Mouse (Mus musculus) midbrain, embryonic 16.5 days (tissue): ENCODE data around the gene Plekhg1. TPM values are rescaled to one million over a fixed set of nuclear protein-coding genes. Genes with fewer than 3 reads are reported as not detected.

ENCODE experiments used
- ATAC-seq: fragments of 200-750 bp; cut with Nextera tagmentation; 2 replicates; pipeline ENCODE4 v1.8.0; 2017; ENCODE audit warnings: moderate TSS enrichment
- H3K27ac ChIP-seq: fragments of 300-500 bp; sonication (generic); 2 replicates; pipeline ENCODE4 v1.5.1; 2014; ENCODE audit warnings: mild to moderate bottlenecking, low read length, mixed read lengths
- H3K27me3 ChIP-seq: fragments of 300-500 bp; sonication (generic); 2 replicates; pipeline ENCODE4 v1.6.1; 2014; ENCODE audit warnings: low read depth, low read length, mixed read lengths; ENCODE audit not compliant: control insufficient read depth, insufficient read depth
- H3K36me3 ChIP-seq: fragments of 300-500 bp; sonication (generic); 2 replicates; pipeline ENCODE4 v1.6.1; 2014; ENCODE audit warnings: mild to moderate bottlenecking, low read length, moderate library complexity, mixed read lengths; ENCODE audit not compliant: control insufficient read depth, insufficient read depth
- H3K4me1 ChIP-seq: fragments of 300-500 bp; sonication (generic); 2 replicates; pipeline ENCODE4 v1.6.1; 2014; ENCODE audit warnings: mild to moderate bottlenecking, low read length, mixed read lengths; ENCODE audit not compliant: control insufficient read depth, insufficient read depth
- H3K4me2 ChIP-seq: fragments of 300-500 bp; sonication (generic); 2 replicates; pipeline ENCODE4 v1.6.1; 2014; ENCODE audit warnings: mild to moderate bottlenecking, low read length, mixed read lengths
- H3K4me3 ChIP-seq: fragments of 300-500 bp; sonication (generic); 2 replicates; pipeline ENCODE4 v1.5.1; 2014; ENCODE audit warnings: low read depth, mild to moderate bottlenecking, low read length, moderate library complexity, mixed read lengths
- H3K9ac ChIP-seq: fragments of 300-500 bp; sonication (generic); 2 replicates; pipeline ENCODE4 v1.6.1; 2014; ENCODE audit warnings: low read depth, low read length, mixed read lengths
- H3K9me3 ChIP-seq: fragments of 300-500 bp; sonication (generic); replicated peaks from 2 replicates; pipeline ENCODE4 v1.6.1; 2014; ENCODE audit warnings: mild to moderate bottlenecking, low read length, mixed read lengths; ENCODE audit not compliant: control insufficient read depth, poor library complexity, severe bottlenecking
- WGBS: fragments of 180-500 bp; shearing (Covaris S2); extraction: QIAGEN DNeasy Blood & Tissue Kit; methylation state at CpG from one replicate; pipeline ENCODE4 v1.1.7; 2014; 5-methylcytosine and 5-hydroxymethylcytosine counted together
- polyA plus RNA-seq: library from polyadenylated mRNA; unstranded; fragments of >200 nt; fragmentation: Nextera tagmentation; extraction: Ambion mirVana; gene quantifications from 2 replicates; pipeline ENCODE4 v1.2.1, GENCODE M21; 2015

The Plekhg1 gene
- polyA plus RNA-seq, 1 experiment from 2014 or later, result 7.8 TPM

- 64% methylated on average over 3 of the region's 3 CpGs for WGBS
- no peak for ATAC-seq
- Histone ChIP-seq H3K36me3 (no peaks in the 10 kb centered on the region), H3K4me3 (no peak overlapping the region), H3K27me3 (no peaks in the 10 kb centered on the region), H3K4me2 (no peak overlapping the region), H3K4me1 (no peaks in the 10 kb centered on the region), H3K9ac (no peak overlapping the region), H3K9me3 (no peaks in the 10 kb centered on the region), H3K27ac (no peak overlapping the region)
Observed at GRCm38 (mm10) chr10:3763199-3763598, 23.0 kb downstream of the Plekhg1 start.

- Histone ChIP-seq H3K9me3 (no peaks in the 10 kb centered on the region), H3K27me3 (no peaks in the 10 kb centered on the region), H3K4me2 (no peak overlapping the region), H3K9ac (no peak overlapping the region), H3K4me1 (no peaks in the 10 kb centered on the region), H3K4me3 (no peak overlapping the region), H3K36me3 (no peaks in the 10 kb centered on the region), H3K27ac (no peak overlapping the region)
- 78% methylated on average over 5 of the region's 5 CpGs for WGBS
- no peak for ATAC-seq
Observed at GRCm38 (mm10) chr10:3769131-3769530, 29.0 kb downstream of the Plekhg1 start.

DNA sequence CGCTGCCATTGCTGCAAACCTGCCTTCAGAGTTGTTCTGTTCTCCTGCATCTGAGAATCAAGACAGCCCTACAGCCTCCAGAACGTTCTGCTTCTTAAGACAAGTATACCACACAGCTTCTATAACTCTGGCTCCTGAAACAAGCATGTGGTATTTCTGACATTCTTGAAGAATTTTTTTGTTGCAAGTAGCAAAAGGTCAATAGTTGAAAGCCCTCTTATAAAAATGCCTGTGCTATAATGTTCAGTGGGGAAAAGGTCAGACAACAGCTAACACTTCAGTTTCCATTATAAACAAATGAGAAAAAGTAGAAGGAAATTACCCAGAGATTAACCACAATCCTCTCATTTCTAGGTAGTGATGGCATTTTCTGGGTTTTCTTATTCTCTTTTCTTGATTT, 34.2 kb downstream of the Plekhg1 start:
- H3K4me2 ChIP-seq, result no peak overlapping the region
- H3K27ac ChIP-seq, result no peak overlapping the region
- H3K27me3 ChIP-seq, result no peaks in the 10 kb centered on the region
- H3K4me1 ChIP-seq, result no peaks in the 10 kb centered on the region
- H3K36me3 ChIP-seq, result no peaks in the 10 kb centered on the region
- H3K9me3 ChIP-seq, result no peaks in the 10 kb centered on the region
- WGBS, result 88% methylated on average over 2 of the region's 2 CpGs
- no peak overlapping the region for H3K9ac ChIP-seq
- ATAC-seq, result no peak
- no peak overlapping the region for H3K4me3 ChIP-seq

DNA sequence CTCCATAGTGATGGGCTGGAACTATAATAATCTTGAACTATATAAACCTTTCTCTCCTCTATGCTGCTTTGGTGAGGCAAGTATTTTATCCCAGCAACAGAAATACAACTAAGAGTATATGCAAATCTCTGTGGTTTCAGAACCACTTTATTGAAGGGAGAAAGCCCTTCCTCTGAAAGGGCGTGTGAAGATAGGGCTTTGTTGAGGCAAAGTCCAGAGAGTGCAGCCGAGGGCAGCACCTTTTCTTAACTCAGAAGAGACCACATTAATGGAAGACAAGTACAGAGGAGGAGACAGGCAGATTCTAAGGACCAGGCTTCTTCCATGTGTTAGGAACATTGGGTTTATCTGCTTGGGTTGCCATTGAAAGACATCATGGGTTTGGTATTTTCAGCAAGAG, 36.6 kb downstream of the Plekhg1 start:
- H3K4me1 ChIP-seq, result no peaks in the 10 kb centered on the region
- 88% methylated on average over 2 of the region's 2 CpGs for WGBS
- H3K9ac ChIP-seq, result no peak overlapping the region
- H3K27ac ChIP-seq, result no peak overlapping the region
- ATAC-seq, result no peak
- H3K36me3 ChIP-seq, result no peaks in the 10 kb centered on the region
- no peak overlapping the region for H3K4me3 ChIP-seq
- no peak overlapping the region for H3K4me2 ChIP-seq
- H3K9me3 ChIP-seq, result no peaks in the 10 kb centered on the region
- no peaks in the 10 kb centered on the region for H3K27me3 ChIP-seq

DNA sequence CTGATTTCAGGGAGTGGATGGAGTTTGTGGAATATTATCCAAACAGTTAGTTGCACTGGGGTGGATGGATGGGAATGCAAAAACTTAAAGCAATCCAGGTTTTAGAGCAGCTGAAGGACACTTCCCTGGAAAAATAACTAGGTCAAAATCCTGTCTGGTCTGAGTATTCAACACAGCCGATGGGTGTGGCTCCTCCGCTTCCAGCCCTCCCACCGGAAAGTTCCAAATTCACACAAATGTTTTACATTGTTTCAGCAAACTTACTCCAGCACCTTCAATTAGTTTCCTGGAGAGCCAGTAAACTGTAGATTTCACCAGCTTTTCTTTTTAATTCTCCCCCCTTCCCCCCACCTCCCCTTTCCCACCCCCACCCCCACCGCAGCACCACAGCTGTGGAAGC, 45.2 kb downstream of the Plekhg1 start:
- Histone ChIP-seq H3K27me3 (no peaks in the 10 kb centered on the region), H3K4me3 (no peak overlapping the region), H3K4me2 (no peak overlapping the region), H3K4me1 (no peaks in the 10 kb centered on the region), H3K27ac (no peak overlapping the region), H3K36me3 (no peaks in the 10 kb centered on the region), H3K9ac (no peak overlapping the region), H3K9me3 (no peaks in the 10 kb centered on the region)
- WGBS, result 96% methylated on average over 4 of the region's 4 CpGs
- no peak for ATAC-seq

GRCm38 (mm10) chr10:3786531-3786930, 46.4 kb downstream of the Plekhg1 start:
- Histone ChIP-seq H3K36me3 (no peaks in the 10 kb centered on the region), H3K4me3 (no peak overlapping the region), H3K27me3 (no peaks in the 10 kb centered on the region), H3K9ac (no peak overlapping the region), H3K4me2 (no peak overlapping the region), H3K9me3 (no peaks in the 10 kb centered on the region), H3K4me1 (no peaks in the 10 kb centered on the region), H3K27ac (no peak overlapping the region)
- 82% methylated on average over 4 of the region's 4 CpGs for WGBS
- ATAC-seq, result no peak

GRCm38 (mm10) chr10:3787006-3787405, 46.8 kb downstream of the Plekhg1 start:
- no peak for ATAC-seq
- 85% methylated on average over 5 of the region's 5 CpGs for WGBS

GRCm38 (mm10) chr10:3793825-3794224, 53.7 kb downstream of the Plekhg1 start:
- WGBS, result 71% methylated on average over 3 of the region's 3 CpGs

More at GRCm38 (mm10) chr10:3787006-3787405, 46.8 kb downstream of the Plekhg1 start:
- Histone ChIP-seq H3K4me1 (no peaks in the 10 kb centered on the region), H3K27me3 (no peaks in the 10 kb centered on the region), H3K4me2 (no peak overlapping the region), H3K36me3 (no peaks in the 10 kb centered on the region), H3K9ac (no peak overlapping the region), H3K27ac (no peak overlapping the region), H3K4me3 (no peak overlapping the region), H3K9me3 (no peaks in the 10 kb centered on the region)

DNA sequence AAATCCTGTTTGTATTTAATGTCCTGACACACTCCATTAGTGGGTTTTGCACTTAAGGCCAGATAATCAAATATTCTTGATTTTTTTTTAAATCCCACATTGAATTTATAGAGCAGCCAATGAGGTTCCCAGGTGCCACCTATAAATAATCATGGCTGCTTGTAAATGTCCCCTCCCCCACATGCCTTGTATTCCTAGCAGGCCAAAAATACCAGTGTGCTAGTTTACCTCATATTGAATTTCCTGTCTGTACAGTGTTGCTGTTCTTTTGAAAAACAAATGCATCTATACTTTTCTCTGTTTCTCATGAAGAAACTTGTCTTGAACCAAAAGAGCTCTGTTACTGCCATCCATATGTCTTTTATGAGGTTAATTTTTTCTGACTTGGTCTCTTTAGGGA, 59.3 kb downstream of the Plekhg1 start:
- no peak overlapping the region for H3K4me2 ChIP-seq
- no peaks in the 10 kb centered on the region for H3K36me3 ChIP-seq
- H3K27ac ChIP-seq, result no peak overlapping the region
- H3K27me3 ChIP-seq, result no peaks in the 10 kb centered on the region
- no peak for ATAC-seq
- no peak overlapping the region for H3K4me3 ChIP-seq
- no peaks in the 10 kb centered on the region for H3K4me1 ChIP-seq
- H3K9me3 ChIP-seq, result no peaks in the 10 kb centered on the region
- no peak overlapping the region for H3K9ac ChIP-seq

More at GRCm38 (mm10) chr10:3793825-3794224, 53.7 kb downstream of the Plekhg1 start:
- no peaks in the 10 kb centered on the region for H3K27me3 ChIP-seq
- no peak overlapping the region for H3K4me2 ChIP-seq
- no peaks in the 10 kb centered on the region for H3K4me1 ChIP-seq
- H3K36me3 ChIP-seq, result no peaks in the 10 kb centered on the region
- H3K27ac ChIP-seq, result no peak overlapping the region
- H3K9me3 ChIP-seq, result no peaks in the 10 kb centered on the region
- ATAC-seq, result no peak
- H3K9ac ChIP-seq, result no peak overlapping the region
- no peak overlapping the region for H3K4me3 ChIP-seq

- Histone ChIP-seq H3K4me3 (no peak overlapping the region), H3K36me3 (no peaks in the 10 kb centered on the region), H3K27ac (no peak overlapping the region), H3K4me1 (no peaks in the 10 kb centered on the region), H3K9me3 (no peaks in the 10 kb centered on the region), H3K9ac (no peak overlapping the region), H3K4me2 (no peak overlapping the region), H3K27me3 (no peaks in the 10 kb centered on the region)
- no peak for ATAC-seq
- 77% methylated on average over 6 of the region's 6 CpGs for WGBS
Observed at GRCm38 (mm10) chr10:3801254-3801653, 61.1 kb downstream of the Plekhg1 start.
